Mouse (Mus musculus): ENCODE measurements at regions not wholly inside any gene's neighbourhood (a gene's known extent, or its start where the extent isn't known, plus 50 kb on each side); places are given as distances from the start of the nearest gene placed in this dataset.
A peak's percentile ranks its signal among the peaks of the same experiment; 100 is the strongest.

DNA sequence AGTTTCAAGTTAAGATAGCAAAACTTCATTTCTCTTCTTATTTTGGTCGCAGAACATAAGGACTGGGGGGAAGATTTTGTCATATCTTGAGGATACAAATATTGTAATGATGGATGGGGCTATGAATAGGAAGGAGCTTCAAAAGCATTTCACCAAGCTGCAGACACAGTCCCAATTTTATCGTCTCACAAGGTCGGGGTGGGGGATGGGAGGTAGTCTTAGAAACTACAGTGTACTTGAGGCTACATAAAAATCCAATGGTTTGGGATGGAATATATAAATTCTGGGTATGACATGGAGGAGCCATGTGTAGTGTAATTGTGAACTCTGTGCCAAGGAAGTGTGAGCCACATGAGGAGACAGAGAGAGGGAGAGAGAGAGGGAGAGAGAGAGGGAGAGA, 464.6 kb downstream of the Tm4sf1 start:
- no peak for TF ChIP-seq CTCF (IDR thresholded peaks at IDR 0.05; ENCODE audit: low read depth)
- TF ChIP-seq EP300 (IDR thresholded peaks at IDR 0.05; ENCODE audit: low read depth): no peak
- Histone ChIP-seq H3K9ac (replicated peaks; ENCODE audit: low read depth, low read length) (no peak overlapping the region), H3K36me3 (replicated peaks; ENCODE audit: control insufficient read depth, insufficient read depth, low read length) (no peaks in the 10 kb centered on the region), H3K4me3 (ENCODE audit: low read depth, low read length) (no peak overlapping the region), H3K4me1 (ENCODE audit: control insufficient read depth, insufficient read depth) (no peaks in the 10 kb centered on the region), H3K27ac (ENCODE audit: low read depth) (no peak overlapping the region), H3K9me3 (replicated peaks; ENCODE audit: control insufficient read depth, low read length) (no peaks in the 10 kb centered on the region), H3K27me3 (ENCODE audit: control insufficient read depth, insufficient read depth, low read length) (no peaks in the 10 kb centered on the region), H3K4me2 (ENCODE audit: low read depth, low read length) (no peak overlapping the region)
- DNase-seq (ENCODE audit: low spot score) (no peak), ATAC-seq (ENCODE audit: insufficient read depth, low read depth) (no peak)
- WGBS: 73% methylated on average over 3 of the region's 3 CpGs

DNA sequence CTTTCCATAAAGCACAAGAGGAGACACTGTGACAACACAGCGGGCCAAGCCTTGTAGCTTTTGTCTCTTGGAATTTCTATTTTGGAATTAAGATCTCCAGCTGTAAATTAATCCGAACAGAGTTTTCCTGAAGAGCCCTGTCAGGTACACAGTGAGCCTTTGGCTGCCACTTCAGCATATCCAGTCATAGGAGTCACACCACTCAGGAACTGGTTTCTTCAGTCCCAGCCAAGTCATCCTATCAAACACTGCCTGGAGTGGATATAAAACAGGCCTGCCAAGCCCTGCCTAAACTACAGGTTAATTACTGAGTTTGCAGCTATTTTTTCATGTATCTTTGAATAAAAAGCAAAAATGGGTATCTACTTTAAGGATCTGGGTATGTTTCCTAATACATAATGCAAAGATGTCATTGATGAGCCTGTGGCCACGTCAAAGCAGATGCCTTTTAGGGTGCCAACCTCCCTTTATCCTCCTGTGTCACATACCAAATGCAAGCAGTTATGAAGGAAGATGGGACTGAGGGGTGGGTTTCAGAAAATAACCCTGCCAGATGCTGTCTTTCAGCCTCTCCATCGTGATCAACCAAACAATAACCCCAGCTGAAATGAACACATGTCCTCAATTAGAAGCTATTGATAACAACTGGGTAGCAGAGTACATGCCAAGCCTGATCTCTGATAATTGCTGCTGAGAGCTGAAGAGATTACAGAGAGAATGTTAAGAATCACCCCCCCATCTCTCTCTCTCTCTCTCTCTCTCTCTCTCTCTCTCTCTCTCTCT, 471.3 kb downstream of the Tm4sf1 start:
- WGBS: 41% methylated on average over 4 of the region's 4 CpGs
- Histone ChIP-seq H3K9me3 (replicated peaks; ENCODE audit: control insufficient read depth, low read length) (no peaks in the 10 kb centered on the region), H3K36me3 (replicated peaks; ENCODE audit: control insufficient read depth, insufficient read depth, low read length) (no peaks in the 10 kb centered on the region), H3K4me1 (ENCODE audit: control insufficient read depth, insufficient read depth) (no peaks in the 10 kb centered on the region), H3K9ac (replicated peaks; ENCODE audit: low read depth, low read length) (no peak overlapping the region), H3K27me3 (ENCODE audit: control insufficient read depth, insufficient read depth, low read length) (no peaks in the 10 kb centered on the region), H3K4me2 (ENCODE audit: low read depth, low read length) (no peak overlapping the region), H3K4me3 (ENCODE audit: low read depth, low read length) (no peak overlapping the region), H3K27ac (ENCODE audit: low read depth) (no peak overlapping the region)
- TF ChIP-seq EP300 (IDR thresholded peaks at IDR 0.05; ENCODE audit: low read depth) (no peak), CTCF (IDR thresholded peaks at IDR 0.05; ENCODE audit: low read depth) (no peak)
- ATAC-seq (ENCODE audit: insufficient read depth, low read depth) (peak; percentile 57; the same call in 1 of the 2 replicates), DNase-seq (ENCODE audit: low spot score) (no peak)

DNA sequence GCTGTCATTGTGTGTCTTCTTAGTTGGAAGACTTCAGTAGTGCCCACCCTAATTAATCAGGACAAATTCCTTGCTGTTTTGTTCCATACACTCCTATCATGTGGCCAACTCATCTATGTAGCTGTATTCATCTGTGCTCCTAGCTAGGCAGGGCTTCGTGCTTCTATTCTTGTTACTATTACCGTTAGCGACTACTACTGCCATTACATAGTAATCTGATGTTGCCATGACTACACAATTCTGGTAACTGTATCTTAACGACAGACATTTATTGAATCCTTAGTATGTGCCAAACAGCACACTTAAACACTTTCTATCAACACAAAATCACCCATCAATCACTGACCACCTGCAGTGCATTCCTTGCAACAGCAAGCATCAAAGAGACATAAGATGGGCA, 477.6 kb downstream of the Tm4sf1 start:
- no peaks in the 10 kb centered on the region for H3K9me3 ChIP-seq (replicated peaks; ENCODE audit: control insufficient read depth, low read length)
- no peak overlapping the region for H3K4me2 ChIP-seq (ENCODE audit: low read depth, low read length)
- no peaks in the 10 kb centered on the region for H3K36me3 ChIP-seq (replicated peaks; ENCODE audit: control insufficient read depth, insufficient read depth, low read length)
- H3K4me1 ChIP-seq (ENCODE audit: control insufficient read depth, insufficient read depth): no peaks in the 10 kb centered on the region
- DNase-seq (ENCODE audit: low spot score) (no peak), ATAC-seq (ENCODE audit: insufficient read depth, low read depth) (no peak)
- TF ChIP-seq EP300 (IDR thresholded peaks at IDR 0.05; ENCODE audit: low read depth) (no peak), CTCF (IDR thresholded peaks at IDR 0.05; ENCODE audit: low read depth) (no peak)
- 73% methylated on average over 4 of the region's 4 CpGs for WGBS
- no peaks in the 10 kb centered on the region for H3K27me3 ChIP-seq (ENCODE audit: control insufficient read depth, insufficient read depth, low read length)
- H3K27ac ChIP-seq (ENCODE audit: low read depth): no peak overlapping the region
- H3K4me3 ChIP-seq (ENCODE audit: low read depth, low read length): no peak overlapping the region
- H3K9ac ChIP-seq (replicated peaks; ENCODE audit: low read depth, low read length): no peak overlapping the region

DNA sequence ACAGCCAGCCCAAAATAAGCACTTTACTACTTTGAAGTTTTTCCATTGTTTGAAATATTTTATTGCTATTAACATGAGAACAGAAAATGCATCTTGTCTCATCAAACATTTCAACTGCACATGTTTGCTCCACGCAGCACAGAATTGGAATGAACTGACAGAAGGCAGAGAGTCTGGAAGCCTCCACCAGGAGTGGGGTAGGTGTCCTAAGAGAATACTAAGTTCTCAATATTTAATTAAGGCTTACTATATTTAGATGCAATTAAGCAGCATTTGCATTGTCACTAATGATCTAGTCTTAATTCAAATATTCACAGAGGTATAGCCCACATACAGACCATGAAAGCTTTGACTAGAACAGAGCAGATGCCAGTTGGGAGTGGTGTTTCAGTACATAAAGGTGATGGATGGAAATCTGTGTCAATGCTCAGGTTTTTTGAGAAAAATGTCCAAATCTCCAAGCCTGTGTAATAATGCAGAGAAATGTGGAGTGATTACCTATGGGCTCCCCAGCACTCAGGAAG, 491.2 kb downstream of the Tm4sf1 start:
- DNase-seq (ENCODE audit: low spot score): no peak
- Histone ChIP-seq H3K9me3 (replicated peaks; ENCODE audit: control insufficient read depth, low read length) (no peaks in the 10 kb centered on the region), H3K4me2 (ENCODE audit: low read depth, low read length) (no peak overlapping the region), H3K27me3 (ENCODE audit: control insufficient read depth, insufficient read depth, low read length) (no peaks in the 10 kb centered on the region), H3K4me3 (ENCODE audit: low read depth, low read length) (no peak overlapping the region), H3K36me3 (replicated peaks; ENCODE audit: control insufficient read depth, insufficient read depth, low read length) (no peaks in the 10 kb centered on the region), H3K9ac (replicated peaks; ENCODE audit: low read depth, low read length) (no peak overlapping the region), H3K4me1 (ENCODE audit: control insufficient read depth, insufficient read depth) (no peaks in the 10 kb centered on the region), H3K27ac (ENCODE audit: low read depth) (no peak overlapping the region)
- WGBS: 71% methylated on average over 1 of the region's 1 CpGs
- no peak for ATAC-seq (ENCODE audit: insufficient read depth, low read depth)
- TF ChIP-seq EP300 (IDR thresholded peaks at IDR 0.05; ENCODE audit: low read depth): no peak
- no peak for TF ChIP-seq CTCF (IDR thresholded peaks at IDR 0.05; ENCODE audit: low read depth)

DNA sequence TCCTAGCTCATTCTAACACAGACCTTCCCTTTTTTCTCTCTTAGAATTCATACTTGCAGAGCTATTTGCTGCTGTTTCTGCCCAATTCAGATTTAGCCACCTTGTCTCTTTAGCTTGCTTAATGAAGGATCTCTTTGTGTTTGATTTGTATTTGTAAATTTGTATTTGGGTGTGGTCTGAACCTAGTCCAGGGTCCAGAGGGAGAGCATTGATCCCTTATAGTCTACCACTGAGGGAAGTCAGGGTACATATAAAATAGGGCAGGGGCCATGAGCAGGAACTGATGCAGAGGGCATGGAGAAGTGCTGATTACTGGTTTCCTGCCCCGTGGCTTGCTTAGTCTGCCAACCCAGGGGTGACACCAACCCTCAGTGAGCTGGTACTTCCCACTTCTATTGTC, 508.7 kb downstream of the Tm4sf1 start:
- no peak overlapping the region for H3K9ac ChIP-seq (replicated peaks; ENCODE audit: low read depth, low read length)
- ATAC-seq (ENCODE audit: insufficient read depth, low read depth) (no peak), DNase-seq (ENCODE audit: low spot score) (no peak)
- no peak overlapping the region for H3K4me2 ChIP-seq (ENCODE audit: low read depth, low read length)
- no peaks in the 10 kb centered on the region for H3K36me3 ChIP-seq (replicated peaks; ENCODE audit: control insufficient read depth, insufficient read depth, low read length)
- 39% methylated on average over 1 of the region's 1 CpGs for WGBS
- H3K4me3 ChIP-seq (ENCODE audit: low read depth, low read length): no peak overlapping the region
- no peak overlapping the region for H3K27ac ChIP-seq (ENCODE audit: low read depth)
- H3K4me1 ChIP-seq (ENCODE audit: control insufficient read depth, insufficient read depth): no peaks in the 10 kb centered on the region
- H3K9me3 ChIP-seq (replicated peaks; ENCODE audit: control insufficient read depth, low read length): no peaks in the 10 kb centered on the region
- no peaks in the 10 kb centered on the region for H3K27me3 ChIP-seq (ENCODE audit: control insufficient read depth, insufficient read depth, low read length)
- TF ChIP-seq EP300 (IDR thresholded peaks at IDR 0.05; ENCODE audit: low read depth) (no peak), CTCF (IDR thresholded peaks at IDR 0.05; ENCODE audit: low read depth) (no peak)

DNA sequence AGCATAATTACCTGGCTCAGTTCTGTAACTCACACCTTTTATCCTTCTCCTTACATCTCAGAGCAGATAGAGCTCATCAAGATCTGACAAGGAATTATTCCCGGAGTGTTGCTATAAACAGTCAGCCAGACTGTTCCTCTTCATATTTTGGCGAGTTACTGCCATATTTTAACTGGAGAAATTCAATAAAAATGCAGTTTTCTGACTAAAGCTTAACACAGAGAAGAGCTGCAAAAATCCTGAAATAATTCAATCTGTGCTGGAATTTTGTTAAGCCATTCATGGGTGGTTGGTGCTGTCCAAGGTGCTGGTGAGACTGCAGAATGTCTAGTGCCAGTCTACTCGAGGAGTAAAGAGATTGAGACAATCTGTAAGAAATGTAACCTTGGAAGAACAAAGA, 512.6 kb downstream of the Tm4sf1 start:
- 32% methylated on average over 3 of the region's 3 CpGs for WGBS
- no peak overlapping the region for H3K4me3 ChIP-seq (ENCODE audit: low read depth, low read length)
- TF ChIP-seq CTCF (IDR thresholded peaks at IDR 0.05; ENCODE audit: low read depth) (no peak), EP300 (IDR thresholded peaks at IDR 0.05; ENCODE audit: low read depth) (no peak)
- ATAC-seq (ENCODE audit: insufficient read depth, low read depth) (no peak), DNase-seq (ENCODE audit: low spot score) (no peak)
- no peaks in the 10 kb centered on the region for H3K36me3 ChIP-seq (replicated peaks; ENCODE audit: control insufficient read depth, insufficient read depth, low read length)
- no peak overlapping the region for H3K27ac ChIP-seq (ENCODE audit: low read depth)
- H3K27me3 ChIP-seq (ENCODE audit: control insufficient read depth, insufficient read depth, low read length): no peaks in the 10 kb centered on the region
- H3K9me3 ChIP-seq (replicated peaks; ENCODE audit: control insufficient read depth, low read length): no peaks in the 10 kb centered on the region
- no peaks in the 10 kb centered on the region for H3K4me1 ChIP-seq (ENCODE audit: control insufficient read depth, insufficient read depth)
- H3K9ac ChIP-seq (replicated peaks; ENCODE audit: low read depth, low read length): no peak overlapping the region
- no peak overlapping the region for H3K4me2 ChIP-seq (ENCODE audit: low read depth, low read length)
